Mouse (Mus musculus) testis, postnatal 14 days (tissue): ENCODE measurements around the gene Ripor2.

Source experiments
- DNase-seq: peaks from one replicate; pipeline ENCODE4 v3.0.0; 2021; ENCODE audit warnings: low spot score

Gene Ripor2

GRCm38 (mm10) chr13:24617076-24617798 lies 35.2 kb downstream of the Ripor2 start:
- DNase-seq, result no peak

DNA sequence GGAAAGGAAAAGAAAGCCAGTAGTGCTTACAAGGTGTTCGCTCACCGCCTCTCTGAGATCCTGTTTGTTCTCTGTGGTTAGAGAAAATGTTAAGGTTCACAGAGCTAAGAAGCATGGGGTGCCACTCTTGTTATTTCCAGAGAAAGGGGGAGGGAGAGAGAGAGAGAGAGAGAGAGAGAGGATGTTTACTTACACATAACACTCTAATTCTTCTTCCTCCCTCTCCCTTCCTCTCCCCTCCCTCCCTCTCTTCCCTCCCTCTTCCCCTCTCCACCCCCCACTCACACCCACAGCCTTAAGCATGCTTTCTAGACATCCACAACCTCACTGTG lies 35.8 kb downstream of the Ripor2 start:
- DNase-seq, result no peak

GRCm38 (mm10) chr13:24619711-24620110 lies 37.7 kb downstream of the Ripor2 start:
- no peak for DNase-seq

DNA sequence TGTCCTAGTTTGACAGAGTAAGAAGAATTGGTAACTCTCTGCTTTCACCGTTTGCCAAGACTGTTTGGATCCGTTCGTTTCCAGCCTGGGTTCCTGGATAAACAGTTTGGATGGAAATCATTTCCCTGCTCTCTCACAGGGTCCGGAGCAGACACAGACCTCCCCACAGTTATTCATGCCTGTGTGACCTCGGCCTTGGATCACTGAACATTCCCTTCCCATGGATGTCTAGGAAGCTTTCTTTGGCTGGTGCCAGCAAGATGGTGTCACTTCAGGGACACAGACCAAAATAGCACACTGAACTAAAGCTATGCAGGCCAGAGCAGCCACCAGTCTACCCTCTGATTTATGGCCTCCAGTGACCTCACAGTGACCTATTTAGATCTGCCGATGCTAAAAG lies 38.5 kb downstream of the Ripor2 start:
- peak; percentile 64 for DNase-seq

DNA sequence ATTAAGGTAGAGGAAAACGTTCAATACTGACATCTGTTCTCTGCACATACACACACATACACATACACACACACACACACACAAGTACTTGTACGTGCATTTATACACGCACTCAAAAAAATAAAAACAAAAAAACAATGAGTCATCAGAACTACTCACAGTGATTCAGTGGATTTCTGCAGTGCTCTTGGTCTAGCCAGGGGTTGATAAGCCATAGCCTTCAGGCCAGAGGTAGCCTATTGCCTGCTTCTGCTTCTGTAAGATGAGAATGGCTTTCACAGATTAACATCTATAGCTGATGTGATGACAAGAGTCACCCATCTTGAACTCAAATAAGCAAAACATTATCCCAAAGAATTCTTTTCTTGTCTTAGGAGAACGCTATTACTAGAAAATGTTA lies 41.6 kb downstream of the Ripor2 start:
- DNase-seq, result no peak

DNA sequence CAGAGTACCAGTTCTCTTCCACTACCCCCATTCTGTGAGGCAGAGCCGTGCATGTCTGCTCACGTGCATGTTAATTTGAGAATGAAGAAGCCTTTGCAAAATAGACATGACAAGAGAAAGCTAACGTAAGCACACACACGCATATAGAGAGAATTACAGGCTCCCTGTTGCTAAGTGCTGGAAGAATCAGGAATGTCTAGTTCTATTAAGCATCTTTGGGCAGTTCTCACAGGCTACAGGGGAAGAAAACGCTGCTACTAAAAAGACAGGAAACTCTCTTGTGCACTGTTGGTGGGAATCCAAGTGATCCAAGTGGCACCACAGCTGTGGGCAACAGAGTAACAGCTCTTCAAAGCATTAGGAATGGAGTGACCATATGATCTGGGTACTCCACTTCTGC lies 43.1 kb downstream of the Ripor2 start:
- DNase-seq, result no peak

DNA sequence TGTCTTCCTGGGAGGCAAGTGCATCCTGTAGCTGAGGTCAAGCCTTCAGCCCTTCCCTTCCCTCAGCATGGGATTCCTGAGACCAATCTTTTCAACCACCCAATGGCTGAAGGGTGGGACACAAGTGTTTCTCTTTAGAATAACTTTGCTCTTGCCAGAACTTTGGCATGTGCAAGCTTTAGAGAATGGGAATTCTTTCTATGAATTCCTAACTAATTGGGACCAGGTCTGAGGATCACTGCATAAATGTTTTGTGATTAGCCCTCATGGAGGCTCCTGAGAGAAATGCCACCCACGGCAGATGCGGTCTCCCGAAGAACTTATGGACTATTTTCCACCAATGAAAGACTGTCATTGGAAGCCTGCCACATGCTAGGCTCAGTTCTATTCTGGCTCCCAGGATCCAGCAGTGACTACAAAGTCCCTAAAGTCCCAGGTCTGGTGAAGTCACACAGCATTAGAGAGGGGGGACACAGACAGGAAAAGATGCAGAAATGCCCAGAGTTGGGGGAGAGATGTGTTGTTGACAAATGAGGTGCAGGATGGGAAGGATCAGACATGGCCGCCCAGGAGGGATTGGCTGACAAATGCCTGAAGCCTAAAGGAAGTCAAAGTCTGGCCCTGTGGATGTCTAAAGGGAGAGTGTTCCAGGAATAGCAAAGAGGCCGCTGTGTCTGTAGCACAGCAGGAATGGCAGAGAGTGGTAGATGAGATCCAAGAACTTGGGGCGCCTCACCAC lies 44.9 kb downstream of the Ripor2 start:
- DNase-seq, result no peak

DNA sequence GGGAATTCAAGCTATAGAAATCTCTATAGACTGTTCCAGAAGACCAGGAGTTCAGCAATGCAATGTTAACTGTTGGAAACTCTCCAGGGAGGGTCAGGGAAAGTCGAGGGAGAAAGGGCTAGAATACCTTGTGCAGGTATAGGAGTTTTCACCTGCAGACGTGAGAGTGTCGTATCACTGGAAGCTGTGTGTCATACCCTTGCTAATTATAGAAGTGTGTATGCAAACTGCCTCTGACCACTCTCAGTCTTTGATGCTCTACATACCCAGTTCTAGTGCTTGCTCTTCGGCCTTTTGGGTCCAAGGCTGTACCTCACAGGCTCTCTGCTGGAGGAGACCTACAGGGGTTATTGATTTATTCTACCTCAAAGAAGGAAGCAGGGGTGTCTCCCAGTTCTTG lies 46.2 kb downstream of the Ripor2 start:
- no peak for DNase-seq

DNA sequence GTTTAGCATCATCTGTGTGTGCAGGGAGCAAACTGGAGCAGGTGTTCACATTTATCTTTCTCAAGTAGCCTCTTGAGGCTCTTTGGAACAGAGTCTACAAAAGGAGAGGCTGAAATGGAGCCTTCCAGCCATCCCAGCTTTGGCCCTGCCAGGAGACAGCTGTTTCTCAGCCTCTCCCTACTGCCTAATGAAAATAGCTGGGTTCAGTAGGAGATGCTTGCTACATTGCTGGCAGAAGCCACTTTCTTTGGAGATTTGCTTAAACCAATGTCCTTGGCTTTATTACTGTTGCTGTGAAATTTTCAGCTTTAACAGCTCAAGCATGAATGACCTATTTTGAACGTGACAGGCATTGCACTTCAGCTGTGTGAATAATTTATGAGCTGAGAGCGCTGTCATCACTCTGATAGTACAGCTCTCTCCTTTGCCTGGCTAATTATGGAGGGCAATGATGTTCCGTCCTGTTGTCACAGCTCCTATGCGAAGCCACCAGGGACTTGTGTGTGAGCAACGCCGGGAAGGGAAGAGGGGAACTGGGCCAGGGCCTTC lies 47.2 kb downstream of the Ripor2 start:
- peak; percentile 44 for DNase-seq

GRCm38 (mm10) chr13:24630364-24630763 lies 48.4 kb downstream of the Ripor2 start:
- DNase-seq, result no peak

- no peak for DNase-seq
Observed at GRCm38 (mm10) chr13:24632988-24633577, 51.1 kb downstream of the Ripor2 start.

GRCm38 (mm10) chr13:24634346-24635120 lies 52.5 kb downstream of the Ripor2 start:
- no peak for DNase-seq

DNA sequence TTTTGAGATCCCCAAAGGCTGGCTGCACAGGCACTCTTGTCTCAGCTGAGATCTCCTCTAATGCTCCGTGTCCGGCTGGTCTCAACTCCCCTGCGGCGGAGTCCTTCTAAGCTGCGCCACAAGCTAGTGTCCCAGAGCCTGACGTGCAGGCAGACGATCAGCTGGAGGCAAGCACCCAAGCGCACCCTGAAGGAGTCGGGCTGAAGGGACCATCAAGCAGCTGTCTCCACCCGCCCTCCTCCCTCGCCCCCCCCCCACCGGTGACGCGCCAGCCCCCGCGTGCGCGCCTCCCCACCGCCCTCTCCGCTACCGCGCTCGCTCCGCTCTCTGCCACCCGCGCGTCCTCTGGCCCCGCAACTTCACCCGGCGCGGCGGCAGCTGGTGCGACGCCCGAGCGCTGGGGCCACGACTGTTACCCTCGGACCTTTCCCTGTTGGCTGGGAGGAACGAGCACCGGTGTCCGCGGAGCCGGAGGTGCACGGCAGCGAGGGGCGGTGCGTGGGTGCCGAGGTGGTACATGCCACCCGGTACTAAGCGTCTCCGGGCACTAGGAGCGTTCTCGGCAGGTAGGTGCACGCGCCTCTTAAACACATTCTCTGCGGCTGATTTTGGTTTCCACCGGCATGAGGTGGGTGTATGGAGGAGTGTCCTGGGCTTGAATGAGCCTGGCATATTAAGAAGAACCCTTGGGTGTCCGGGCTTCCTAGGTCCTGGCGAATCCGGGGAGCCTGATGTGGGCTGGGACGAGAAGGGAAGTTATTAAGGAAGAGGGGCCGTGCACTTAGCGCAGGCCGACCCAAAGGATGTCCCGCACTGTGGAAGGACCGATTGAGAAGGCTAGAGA lies 56.6 kb downstream of the Ripor2 start:
- peak; percentile 10 for DNase-seq

GRCm38 (mm10) chr13:24639215-24640165 lies 57.5 kb downstream of the Ripor2 start:
- DNase-seq, result no peak

- DNase-seq, result no peak
Observed at GRCm38 (mm10) chr13:24640166-24640560, 58.2 kb downstream of the Ripor2 start.

DNA sequence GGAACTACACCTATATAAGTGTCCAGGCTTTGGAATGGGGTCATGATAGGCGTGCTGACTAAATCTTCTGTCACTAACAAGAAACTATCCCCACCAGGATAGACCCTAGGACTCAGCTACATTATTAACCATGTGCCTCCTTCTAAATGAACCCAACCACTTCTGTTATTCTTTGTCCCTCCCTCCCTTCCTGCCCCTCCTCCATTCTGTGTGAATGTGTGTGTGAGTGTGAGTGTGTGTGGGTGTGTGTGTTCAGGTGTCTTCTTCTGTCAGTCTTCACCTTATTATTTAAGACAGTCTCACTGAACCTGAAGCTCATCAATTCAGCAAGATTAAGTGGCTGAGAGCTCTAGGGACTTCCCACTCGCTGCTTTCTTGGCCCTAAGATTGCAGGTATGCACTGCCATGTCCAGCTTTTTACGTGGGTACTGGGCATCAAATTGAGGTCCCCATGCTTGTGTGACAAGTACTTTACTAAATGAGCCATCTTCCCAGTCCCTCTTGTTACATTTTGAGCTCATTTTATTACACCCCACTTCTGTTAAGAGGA lies 58.9 kb downstream of the Ripor2 start:
- DNase-seq, result no peak

- no peak for DNase-seq
Observed at GRCm38 (mm10) chr13:24641491-24642430, 59.8 kb downstream of the Ripor2 start.

- DNase-seq, result no peak
Observed at GRCm38 (mm10) chr13:24645146-24645545, 63.2 kb downstream of the Ripor2 start.

DNA sequence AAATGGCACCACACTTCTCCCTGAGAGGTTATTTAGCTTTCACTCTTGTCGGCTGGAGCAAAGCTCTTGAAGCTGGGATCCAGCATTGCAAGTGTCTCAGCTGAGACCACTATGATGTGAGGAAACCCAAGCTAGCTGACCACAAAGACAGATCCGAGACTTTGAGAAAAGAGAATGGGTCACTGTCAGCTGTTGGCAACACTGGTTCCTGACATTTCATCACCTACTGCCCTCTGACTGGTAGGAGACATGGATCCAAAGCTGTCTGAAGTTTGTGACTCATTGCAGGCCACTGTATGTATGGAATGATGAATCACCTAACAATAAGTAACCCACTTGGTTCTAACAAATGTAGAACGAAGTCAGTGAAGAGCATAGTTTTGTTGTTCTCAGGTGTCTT lies 64.3 kb downstream of the Ripor2 start:
- no peak for DNase-seq
